Mouse (Mus musculus): ENCODE data around the gene Sbk2. TPM values are rescaled to one million over a fixed set of nuclear protein-coding genes. Genes with fewer than 3 reads are reported as not detected.
"Not testable (repeated sequence)": the region's sequence is repeated elsewhere in the genome, so short reads cannot be mapped to it uniquely, and the experiment has no call there.

Sbk2 gene
- total RNA-seq (2021): 1 to 10 TPM in 1 of 2 experiments, under 1 TPM in 1; 0.96 to 2.5 TPM
- long read RNA-seq, experiment 1, partial matches to known transcripts: 0 of 2 reads
- long read RNA-seq, experiment 1, other reads (novel, unspliced or antisense): 0 of 2 reads
- long read RNA-seq, experiment 2: 0 reads

DNA sequence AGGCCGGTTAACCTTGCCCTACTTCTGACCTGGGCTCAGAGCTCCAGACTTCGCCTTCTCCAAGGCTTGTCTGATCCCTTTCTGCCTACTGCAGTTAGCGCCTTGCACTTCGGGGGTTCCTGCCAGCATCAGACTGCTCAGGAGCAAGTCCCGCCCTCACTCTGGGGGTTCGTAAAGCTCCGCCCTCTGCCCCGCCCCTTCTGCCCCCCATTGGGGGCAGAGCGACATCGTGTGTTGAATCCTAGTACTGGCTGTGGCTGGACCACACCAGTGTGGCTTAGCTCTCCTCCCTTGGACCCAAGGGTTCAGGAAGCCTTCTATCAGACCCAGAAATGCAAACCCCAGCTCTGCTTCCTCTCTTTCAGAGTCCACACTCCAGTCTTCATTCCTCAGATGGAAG is at the start of gene Sbk2:
Gene Sbk2 (minus strand): TSS at position 135 of the 400 bp plus-strand sequence.
- peak; percentile 74 to 82 for DNase-seq (ENCODE audit: low spot score in 2 of 2)

DNA sequence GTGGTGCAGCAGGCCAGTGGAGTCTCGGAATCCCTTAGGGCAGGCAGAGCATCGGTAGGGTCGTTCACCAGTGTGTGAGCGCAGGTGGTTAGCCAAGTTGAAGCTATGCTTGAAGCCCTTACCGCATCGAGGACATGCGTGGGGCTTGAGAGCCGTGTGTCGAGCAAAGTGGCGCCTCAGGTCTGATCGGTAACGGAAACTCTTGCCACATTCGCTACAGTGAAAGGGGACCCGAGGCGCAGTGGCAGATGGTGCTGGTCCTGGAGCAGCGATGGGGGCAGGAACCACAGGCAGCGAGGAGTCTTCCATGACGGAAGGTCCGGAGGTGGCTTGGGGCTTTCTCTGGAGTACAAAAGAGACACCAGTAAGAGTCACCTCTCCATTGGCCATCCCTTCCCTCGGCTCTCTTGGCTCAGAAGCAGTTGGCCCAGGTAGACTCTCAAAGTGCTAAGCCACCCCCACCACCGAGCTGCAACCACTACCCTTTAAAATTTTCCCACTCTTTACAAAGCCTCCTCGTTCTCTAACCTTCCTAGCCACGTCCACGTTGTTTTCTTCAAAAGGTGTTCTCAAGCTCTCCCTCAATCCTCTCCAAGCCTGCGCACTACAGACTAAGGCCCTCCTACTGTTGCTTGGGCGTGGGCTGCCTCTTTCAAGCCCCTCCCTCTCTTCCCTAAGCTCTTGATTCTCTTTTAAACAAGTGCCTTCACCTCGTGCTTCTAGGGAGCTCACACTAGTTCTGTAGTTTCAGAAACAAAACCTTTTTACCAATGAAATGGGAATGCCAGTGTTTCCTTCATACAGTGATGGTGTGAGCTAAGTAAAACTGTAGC is 48.7 kb upstream of the Sbk2 start:
- no peak for DNase-seq (ENCODE audit: low spot score in 2 of 2)

DNA sequence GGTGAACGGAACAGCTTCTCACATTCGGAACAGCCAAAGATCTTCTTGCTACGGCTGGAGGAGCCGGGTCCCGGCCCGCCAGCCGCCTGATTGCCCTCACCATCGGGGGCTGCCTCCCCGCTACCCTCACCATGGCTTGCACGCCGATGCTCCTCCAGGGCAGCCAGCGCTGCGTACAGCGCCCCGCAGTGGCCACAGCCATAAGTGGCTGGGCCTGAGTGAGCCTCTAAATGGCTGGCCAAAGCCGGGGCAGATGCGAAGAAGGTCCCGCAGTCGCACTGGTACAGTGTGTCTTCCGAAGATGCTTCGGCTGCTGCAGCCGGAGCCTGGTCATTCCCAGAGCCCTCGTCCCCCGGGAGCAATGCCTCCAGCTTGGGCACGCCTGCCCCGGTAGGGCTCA is 44.0 kb upstream of the Sbk2 start:
- DNase-seq (ENCODE audit: low spot score in 2 of 2): no peak

DNA sequence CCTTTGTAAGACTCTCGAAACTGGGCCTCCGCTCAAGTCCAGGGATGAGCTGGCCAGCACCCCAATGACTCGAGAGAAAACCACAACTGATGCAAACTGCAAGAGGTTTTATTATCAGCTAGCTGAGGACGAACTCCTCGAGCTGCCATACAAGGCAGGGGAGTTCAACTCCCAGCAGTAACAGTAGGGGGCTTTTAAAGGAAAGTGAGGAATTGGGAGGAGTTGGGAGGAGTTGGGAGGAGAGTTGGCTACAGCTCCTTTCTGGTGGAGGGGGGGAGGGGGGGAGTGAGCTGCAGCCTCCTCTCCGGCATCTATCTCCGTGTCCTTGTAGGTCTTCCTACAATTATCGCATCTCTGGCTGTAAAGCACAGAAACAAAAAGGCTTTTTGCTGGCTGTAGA is 38.7 kb upstream of the Sbk2 start:
- not testable (repeated sequence) for DNase-seq (ENCODE audit: low spot score in 2 of 2)

DNA sequence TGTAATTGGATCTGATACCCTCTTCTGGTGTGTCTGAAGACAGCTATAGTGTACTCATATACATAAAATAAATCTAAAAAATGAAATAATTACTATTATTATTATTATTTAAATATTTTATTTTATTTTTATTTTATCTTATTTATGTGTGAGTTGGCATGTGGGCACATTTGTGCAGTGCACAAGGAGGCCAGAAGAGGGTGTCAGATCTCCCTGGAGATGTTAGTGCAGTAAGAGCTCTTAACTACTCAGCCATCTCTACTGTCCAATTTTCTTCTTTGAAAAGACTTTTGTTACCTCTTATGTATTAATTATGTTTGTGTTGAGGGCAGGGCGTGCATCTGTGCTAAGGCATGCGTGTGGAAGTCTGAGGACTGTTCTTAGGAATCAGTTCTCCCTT is 35.7 kb upstream of the Sbk2 start:
- no peak for DNase-seq (ENCODE audit: low spot score in 2 of 2)

DNA sequence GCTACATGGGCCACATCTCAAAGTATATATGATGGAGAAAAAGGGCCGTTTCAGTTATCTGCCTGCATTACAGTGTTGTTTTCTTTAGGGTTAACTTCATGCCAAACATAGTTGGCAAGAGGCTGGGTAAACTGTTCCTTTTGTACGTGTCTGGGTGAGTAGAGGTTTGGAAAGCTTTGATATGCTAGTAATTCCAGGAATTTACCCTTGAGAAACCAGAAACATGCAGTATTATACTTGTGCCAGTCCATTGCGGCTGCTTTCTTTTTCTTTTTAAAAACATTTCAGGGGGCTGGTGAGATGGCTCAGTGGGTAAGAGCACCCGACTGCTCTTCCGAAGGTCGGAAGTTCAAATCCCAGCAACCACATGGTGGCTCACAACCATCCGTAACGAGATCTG is 32.7 kb upstream of the Sbk2 start:
- no peak for DNase-seq (ENCODE audit: low spot score in 2 of 2)

DNA sequence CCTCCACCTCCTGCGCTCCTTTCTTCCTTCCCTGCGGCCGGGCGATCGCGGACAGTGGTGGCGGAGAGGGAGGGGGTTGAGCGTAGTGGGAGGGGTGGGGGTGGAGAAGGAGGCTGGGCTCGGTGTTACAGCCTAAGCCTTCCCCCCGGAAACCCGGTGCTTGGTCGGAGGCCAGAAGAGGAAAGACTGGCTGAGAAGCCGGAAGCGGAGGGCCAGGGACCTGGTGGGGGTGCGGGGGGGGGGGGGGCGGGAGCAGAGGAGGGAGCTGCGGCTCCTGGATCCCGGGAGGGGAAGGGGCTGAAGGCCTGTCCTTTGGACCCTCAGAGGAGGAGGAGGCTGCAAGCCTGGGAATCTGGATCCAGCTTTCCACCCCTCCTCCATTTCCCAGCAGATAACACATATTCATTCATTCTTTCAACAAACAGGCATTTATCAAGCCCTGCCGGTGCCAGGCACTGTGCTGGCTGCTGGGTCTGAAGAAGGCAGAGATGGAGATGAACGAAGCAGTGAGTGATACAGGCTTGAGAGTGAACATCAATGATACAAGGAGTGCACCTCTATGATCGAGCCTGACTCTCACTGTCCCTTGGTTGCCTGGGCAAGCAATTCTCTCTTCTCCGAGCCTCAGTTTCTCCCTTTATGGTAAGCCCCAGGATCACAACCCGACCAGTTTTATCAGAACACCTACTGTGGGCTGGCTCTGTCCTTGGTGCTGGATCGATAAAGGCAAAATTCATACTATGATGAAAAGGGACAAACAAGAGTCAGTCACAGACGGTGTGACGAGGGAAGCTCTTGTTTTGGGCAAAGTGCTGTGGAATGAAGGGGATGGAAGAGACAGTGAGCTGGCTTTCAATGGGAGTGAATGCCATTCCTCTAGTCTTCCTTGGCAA is 32.0 kb upstream of the Sbk2 start, which contains the start of gene Zfp579:
Gene Zfp579 (minus strand): TSS at position 156 of the 893 bp plus-strand sequence.
- peak; percentile 86 to 90 for DNase-seq (ENCODE audit: low spot score in 2 of 2)

DNA sequence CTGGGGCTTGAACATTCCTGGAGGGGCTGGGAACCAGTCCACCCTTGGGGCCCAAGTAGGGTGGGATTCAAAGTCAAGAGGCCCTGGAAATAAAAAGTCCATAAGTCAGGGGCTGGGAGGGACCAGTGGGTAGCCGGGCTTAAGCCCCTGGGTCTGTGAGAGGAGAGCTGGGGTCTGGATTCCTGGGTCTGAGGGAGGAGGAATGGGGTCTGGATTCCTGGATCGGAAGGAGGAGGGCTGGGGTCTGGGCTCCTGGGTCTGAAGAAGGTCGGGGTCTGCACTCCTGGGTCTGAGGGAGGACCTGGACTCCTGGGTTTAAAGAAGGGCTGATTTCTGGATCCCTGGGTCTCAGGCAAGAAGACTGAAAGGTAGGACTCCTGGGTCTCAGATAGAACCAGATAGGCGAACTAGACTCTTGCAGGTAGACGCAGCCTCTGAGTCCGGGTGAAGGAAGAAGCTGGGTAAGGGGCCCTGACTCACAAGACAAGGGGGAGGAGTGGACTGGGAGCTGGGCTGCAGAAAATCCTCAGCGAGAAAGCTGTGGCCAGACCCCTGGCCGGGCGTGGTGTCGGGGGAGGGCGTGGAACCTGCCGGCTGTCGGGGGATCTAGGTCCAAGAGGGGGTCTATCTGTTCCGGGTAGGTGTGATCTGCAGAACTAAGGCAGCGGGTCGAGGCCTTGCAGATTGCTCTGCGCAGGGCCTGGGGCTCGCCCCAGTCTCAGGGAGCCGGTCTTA is 31.2 kb upstream of the Sbk2 start:
- DNase-seq (ENCODE audit: low spot score in 2 of 2): no peak

DNA sequence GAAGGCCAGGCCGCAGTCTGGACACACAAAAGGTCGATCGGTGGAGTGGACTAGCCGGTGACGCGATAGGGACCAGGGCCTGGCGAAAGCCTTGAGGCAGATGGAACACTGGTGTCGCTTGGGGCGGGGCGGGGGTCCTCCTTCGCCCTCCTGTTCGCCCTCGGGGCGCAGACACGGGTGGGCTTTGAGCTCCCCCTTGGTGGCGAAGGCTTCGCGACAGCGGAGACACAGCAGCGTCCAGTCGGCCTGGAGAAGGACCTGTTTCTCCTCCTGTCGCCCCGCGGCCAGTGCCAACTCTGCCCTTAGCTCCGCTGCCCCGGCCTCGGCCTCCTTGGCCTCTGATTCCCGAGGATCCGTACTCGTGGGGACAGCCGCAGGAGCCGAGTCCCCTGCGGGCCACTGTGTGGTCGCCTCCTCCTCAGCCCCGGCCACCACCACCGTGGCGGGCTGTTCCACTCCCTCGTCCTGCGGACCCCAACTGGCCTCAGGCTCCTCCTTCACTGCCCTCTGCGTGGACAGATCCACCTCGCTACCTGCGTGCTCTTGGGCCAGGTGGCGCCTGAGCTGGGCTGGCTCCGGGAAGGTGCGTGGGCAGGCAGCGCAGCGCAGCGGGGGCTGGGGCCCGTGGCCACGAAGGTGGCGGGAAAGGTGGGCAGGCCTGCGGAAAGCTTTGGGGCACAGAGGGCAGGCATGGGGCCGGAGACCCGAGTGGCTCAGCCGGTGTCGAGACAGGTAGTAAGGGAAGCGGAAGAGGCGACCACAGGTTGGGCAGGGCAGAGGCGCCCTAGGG is 30.0 kb upstream of the Sbk2 start:
- no peak for DNase-seq (ENCODE audit: low spot score in 2 of 2)

DNA sequence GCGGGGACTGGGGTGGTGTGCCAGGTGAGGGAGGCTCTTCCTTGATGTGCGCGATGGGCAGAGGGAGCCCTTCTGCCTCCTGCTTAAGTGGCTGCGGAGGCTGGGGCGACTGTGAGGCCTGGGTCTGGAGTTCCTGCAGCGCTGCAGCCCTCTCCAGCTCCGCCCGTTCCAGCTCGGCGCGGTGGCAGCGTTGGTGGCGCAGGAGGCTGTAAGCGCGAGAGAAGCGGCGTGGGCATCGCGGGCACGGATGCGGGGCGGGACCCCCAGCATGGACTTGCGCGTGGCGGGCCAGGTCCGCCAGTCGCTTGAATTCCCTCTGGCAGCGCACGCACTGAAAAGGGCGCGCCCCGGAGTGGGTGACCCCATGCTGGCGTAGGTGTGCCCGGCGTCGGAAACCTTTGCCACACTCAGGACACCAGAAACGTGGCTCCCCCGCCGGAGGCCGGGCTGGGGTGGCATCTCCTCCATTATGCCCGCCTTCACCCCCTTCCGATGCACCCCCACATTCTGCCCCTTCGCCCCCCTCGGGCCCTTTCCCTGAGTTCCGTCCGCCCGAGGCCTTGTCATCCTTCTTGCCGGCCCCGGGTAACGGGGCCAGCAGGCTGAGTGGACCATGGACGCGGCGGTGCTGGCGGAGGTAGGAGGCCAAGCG is 29.3 kb upstream of the Sbk2 start:
- no peak for DNase-seq (ENCODE audit: low spot score in 2 of 2)

DNA sequence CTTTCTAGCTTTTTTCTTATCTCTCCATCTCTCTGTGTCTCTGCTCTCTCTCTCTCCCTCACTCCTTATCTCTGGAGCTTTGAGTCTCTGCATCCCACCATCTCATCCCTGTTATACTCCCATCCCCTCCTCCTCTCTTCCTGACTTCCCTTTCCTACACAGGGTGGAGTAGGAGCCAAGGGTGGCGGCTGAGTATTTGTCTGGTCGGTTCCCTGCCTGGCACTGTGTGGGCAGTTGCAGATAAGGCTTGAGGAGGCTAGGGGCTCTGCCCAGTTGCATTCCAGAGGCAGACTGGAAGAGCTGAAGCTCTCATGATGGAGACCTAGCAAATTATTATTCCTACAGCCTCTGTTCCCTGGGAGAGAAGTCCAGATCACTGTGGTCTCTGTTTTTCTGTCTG is 24.0 kb upstream of the Sbk2 start:
- DNase-seq (ENCODE audit: low spot score in 2 of 2): no peak

DNA sequence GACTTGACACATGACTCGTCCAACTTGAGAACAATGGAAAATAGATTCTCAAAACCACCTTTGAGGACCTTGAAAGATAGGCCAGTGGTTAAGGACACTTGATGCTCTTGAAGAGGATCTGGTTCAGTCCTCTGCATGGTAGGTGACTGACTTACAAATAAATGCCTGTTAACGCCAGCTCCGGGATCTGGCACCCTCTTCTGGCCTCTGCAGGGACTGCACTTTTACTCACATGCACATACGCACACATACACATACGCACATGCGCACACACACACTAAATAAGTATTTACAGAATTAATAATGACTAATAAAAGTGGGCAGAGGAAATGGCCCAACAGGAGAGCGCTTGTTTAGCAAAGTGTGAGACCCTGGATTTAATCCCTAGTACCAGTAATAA is 12.6 kb upstream of the Sbk2 start:
- DNase-seq (ENCODE audit: low spot score in 2 of 2): no peak

DNA sequence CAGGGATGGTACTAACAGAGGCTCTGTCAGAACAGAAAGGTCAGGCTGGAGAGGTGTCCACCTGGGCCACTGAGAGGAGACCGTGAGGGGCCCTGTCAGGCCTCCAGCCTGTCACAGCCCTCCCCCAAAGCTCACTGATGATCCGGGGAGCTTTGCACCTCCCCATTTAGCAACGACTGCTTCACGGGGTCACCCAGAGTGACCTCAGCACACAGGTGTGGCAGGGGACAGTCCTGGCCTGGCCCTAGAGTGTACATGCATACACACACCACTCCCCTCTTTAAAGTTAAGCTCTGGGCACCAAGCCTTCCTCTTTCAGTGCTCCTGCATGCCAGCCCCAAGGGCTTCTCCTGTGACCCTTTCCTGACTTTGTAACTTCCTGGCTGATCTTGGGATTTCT is 11.2 kb upstream of the Sbk2 start:
- no peak for DNase-seq (ENCODE audit: low spot score in 2 of 2)

DNA sequence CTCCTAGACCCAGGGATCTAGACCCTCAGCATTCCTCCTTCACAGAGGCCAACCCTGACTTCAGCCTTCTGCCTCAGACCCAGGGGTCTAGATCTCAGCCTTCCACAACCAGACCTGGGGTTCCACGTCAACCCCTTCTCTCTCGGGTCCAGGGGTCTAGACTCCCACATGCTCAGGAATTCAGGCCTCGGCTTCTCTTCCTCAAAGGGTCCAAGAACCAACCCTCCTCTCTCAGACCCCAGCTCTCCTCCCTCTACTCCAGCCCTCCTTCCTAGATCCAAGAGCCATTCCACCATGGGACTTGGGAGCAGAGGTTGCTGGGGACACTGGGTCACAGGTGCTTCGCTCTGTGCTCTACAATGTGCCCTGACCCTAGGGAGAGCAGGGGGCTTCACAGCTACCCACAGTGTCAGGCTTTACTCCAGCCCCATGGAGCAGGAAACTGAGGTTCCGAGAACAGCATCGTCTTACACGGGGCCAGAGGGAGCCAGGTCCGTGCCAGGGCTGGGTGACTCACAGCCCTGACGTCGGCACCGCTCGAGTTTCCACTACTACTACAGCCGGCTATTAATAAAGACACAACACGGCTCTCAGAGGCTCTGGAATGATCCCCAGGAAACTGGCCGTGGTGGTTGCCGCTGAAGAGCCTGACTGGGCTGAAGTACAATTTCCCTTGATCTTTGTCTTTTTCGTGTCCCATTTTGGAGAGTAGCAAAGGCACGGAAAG is 8.3 kb upstream of the Sbk2 start:
- DNase-seq (ENCODE audit: low spot score in 2 of 2): peak; percentile 59

DNA sequence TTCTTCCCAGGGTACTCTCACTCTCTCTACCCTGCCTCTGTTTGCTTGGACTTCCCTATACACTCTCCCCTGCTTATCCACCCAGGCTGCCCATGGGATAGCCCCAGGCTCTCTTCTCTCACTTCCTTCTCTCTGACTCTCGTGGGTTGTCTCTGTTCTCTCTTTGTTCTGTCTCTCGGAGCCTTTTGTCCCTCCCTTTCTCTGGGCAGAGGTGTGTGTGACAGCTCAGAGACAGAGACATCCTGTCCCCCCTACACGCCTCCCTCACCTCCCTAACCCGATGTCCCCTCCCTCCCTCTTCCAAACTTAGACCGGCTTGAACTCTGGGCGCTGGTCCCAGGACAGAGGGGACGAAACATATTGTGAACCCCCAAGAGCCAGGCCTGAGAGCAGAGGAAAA is 7.5 kb upstream of the Sbk2 start:
- DNase-seq (ENCODE audit: low spot score in 2 of 2): no peak

DNA sequence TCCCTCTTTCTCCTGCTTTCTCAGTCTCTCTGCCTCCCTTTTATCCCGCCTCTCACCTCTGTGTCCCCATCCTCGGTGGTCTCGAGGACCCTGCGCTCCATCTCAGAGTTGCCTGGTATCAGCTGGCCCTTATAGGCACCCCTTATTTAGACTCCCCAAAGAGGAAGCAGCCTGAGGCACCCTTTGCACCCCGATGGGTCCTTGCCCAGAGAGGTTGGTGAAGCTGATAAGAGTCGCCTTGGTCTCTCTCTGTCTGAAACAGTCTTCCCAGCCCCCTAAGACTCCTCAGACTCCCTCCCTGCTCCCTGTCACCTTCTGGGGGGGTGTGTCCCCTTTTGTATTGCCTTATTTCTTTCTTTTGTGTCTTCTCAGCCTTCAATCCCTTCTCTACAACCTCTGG is 6.9 kb upstream of the Sbk2 start, which contains the start of gene Sbk3:
Gene Sbk3 (minus strand): TSS at position 101 of the 400 bp plus-strand sequence.
- DNase-seq (ENCODE audit: low spot score in 2 of 2): no peak

DNA sequence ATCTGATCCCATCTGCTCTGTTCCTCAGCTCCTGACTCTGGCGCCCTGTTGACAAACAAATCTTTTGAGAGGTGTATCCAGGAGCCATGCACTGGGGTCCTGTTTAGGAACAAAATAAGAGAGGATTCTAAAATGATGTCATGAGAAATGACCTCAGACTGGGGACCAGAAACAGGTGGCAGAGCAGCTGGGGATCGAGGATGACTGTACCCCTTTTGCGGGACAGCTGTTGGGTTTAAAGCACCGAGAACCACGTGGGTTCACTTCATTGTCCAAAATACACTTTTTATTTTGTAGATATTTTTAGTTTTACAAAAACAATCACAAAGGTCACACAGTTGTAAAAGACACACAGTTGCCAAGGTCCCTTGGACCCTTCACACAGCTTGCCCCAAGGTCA is 782 bp upstream of the Sbk2 start:
- no peak for DNase-seq (ENCODE audit: low spot score in 2 of 2)

DNA sequence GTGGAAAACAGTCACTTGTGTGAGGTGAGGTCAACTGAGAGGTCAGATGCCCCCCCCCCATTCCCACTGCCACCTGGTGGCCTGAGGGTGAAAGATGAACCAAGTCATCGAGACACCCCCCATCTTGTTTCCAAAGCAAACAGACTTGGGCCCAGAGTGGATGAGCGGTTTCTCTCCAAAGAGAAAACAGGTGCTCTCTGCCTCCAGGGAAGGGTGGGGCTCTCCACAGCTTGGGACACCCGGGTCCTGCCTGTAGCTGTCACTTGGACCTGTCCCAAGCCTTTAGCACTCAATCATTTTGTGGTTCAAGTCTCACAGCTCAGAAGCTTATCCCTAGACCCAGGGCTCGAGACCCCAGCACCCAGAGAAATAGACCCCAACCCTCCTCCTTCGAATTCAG is 679 bp downstream of the Sbk2 start:
- DNase-seq (ENCODE audit: low spot score in 2 of 2): no peak

DNA sequence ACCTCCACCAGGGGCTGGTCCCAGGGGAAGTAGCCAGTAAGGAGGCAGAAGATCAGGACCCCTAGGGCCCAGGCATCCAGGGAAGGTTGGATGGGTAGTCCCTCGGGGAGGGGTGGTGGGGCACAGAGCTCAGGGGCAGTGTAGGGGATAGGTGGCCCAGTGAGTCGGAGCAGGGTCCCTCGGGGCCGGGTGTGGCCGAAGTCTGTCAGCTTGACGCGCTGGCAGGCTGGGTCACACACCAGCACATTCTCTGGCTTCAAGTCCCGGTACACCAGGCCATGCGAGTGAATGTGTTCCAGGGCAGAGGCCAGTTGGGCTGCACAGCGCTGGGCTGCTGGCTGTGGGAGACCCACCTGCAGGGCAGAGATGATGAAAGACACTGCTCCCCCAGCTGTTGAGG is 6.8 kb downstream of the Sbk2 start:
- DNase-seq (ENCODE audit: low spot score in 2 of 2): no peak
